Mouse (Mus musculus) kidney, postnatal 0 days (tissue): ENCODE data around the gene Gm44790. TPM values are rescaled to one million over a fixed set of nuclear protein-coding genes. Genes with fewer than 3 reads are reported as not detected.
"Not testable (repeated sequence)": the region's sequence is repeated elsewhere in the genome, so short reads cannot be mapped to it uniquely, and the experiment has no call there.

Experiments used
- ATAC-seq: fragments of 200-750 bp; cut with Nextera tagmentation; replicated peaks from 2 replicates; pipeline ENCODE4 v1.8.0; 2017; ENCODE audit warnings: low read depth, moderate number of reproducible peaks, moderate TSS enrichment, moderate library complexity; ENCODE audit not compliant: low FRiP score
- DNase-seq: peaks from one replicate; pipeline ENCODE4 v3.0.0-alpha.2; 2016; ENCODE audit warnings: low spot score
- H3K27ac ChIP-seq: fragments of 300-500 bp; sonication (generic); 2 replicates; pipeline ENCODE4 v1.5.1; 2014; ENCODE audit warnings: mild to moderate bottlenecking
- H3K27me3 ChIP-seq: fragments of 300-500 bp; sonication (generic); 2 replicates; pipeline ENCODE4 v1.6.1; 2014; ENCODE audit warnings: low read length, mixed read lengths; ENCODE audit not compliant: insufficient read depth
- H3K36me3 ChIP-seq: fragments of 300-500 bp; sonication (generic); 2 replicates; pipeline ENCODE4 v1.6.1; 2014; ENCODE audit warnings: low read length, mixed read lengths; ENCODE audit not compliant: insufficient read depth
- H3K4me1 ChIP-seq: fragments of 300-500 bp; sonication (generic); replicated peaks from 2 replicates; pipeline ENCODE4 v1.6.1; 2014; ENCODE audit warnings: antibody characterized with exemption, low read length, mixed read lengths; ENCODE audit not compliant: insufficient read depth
- H3K4me2 ChIP-seq: fragments of 300-500 bp; sonication (generic); 2 replicates; pipeline ENCODE4 v1.6.1; 2014; ENCODE audit warnings: mild to moderate bottlenecking, low read length, moderate library complexity, mixed read lengths
- H3K4me3 ChIP-seq: fragments of 300-500 bp; sonication (generic); replicated peaks from 2 replicates; pipeline ENCODE4 v1.5.1; 2014; ENCODE audit warnings: low read depth, low read length
- H3K9ac ChIP-seq: fragments of 300-500 bp; sonication (generic); 2 replicates; pipeline ENCODE4 v1.6.1; 2014; ENCODE audit warnings: low read depth, low read length
- H3K9me3 ChIP-seq: fragments of 300-500 bp; sonication (generic); replicated peaks from 2 replicates; pipeline ENCODE4 v1.6.1; 2016; ENCODE audit warnings: low read length, inconsistent platforms, mixed read lengths
- CTCF ChIP-seq: IDR thresholded peaks from 2 replicates; pipeline ENCODE4 v1.5.1; 2016; ENCODE audit warnings: antibody characterized with exemption, low read depth, mild to moderate bottlenecking, moderate library complexity
- WGBS: fragments of 180-500 bp; shearing (Covaris S2); extraction: QIAGEN DNeasy Blood & Tissue Kit; methylation state at CpG from one replicate; pipeline ENCODE4 v1.1.7; 2014; 5-methylcytosine and 5-hydroxymethylcytosine counted together
- polyA plus RNA-seq: library from polyadenylated mRNA; unstranded; fragments of >200 nt; fragmentation: Nextera tagmentation; extraction: Ambion mirVana; gene quantifications from 2 replicates; pipeline ENCODE4 v1.2.1, GENCODE M21; 2015

Gene Gm44790
- not detected in 2 replicates for polyA plus RNA-seq

DNA sequence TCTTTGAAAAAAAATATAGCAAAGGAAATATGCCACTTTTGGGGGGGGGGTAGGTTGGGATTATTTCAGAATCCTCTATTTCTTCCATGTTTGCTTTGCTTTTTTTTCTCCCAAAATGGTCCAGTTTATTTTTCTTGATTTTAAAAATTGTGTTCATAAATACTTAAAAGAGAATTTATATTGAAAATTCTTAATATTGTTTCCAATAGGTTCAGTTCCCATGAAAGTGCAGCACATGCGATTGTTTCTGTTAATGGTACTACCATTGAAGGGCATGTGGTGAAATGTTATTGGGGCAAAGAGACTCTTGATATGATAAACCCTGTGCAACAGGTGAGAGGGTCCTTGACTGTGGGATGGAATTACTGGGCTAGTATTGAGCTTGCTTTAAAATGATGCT, at the start of gene Gm44790:
Gene Gm44790, plus strand, starts transcription at position 301 of the 400 bp plus-strand sequence.
- H3K9ac ChIP-seq, result no peak within 1 kb of the TSS
- ATAC-seq (no peak), DNase-seq (no peak)
- no peaks in the 10 kb centered on the region for H3K9me3 ChIP-seq
- peaks cover 56% of the 10 kb centered on the region for H3K36me3 ChIP-seq
- no peak within 1 kb of the TSS for H3K27ac ChIP-seq
- no peak for TF ChIP-seq CTCF
- no peaks in the 10 kb centered on the region for H3K27me3 ChIP-seq
- no peaks in the 10 kb centered on the region for H3K4me1 ChIP-seq
- no peak within 1 kb of the TSS for H3K4me2 ChIP-seq
- no peak within 1 kb of the TSS for H3K4me3 ChIP-seq
- WGBS, result 91% methylated on average over 1 of the region's 1 CpGs

- Histone ChIP-seq H3K27ac (no peak overlapping the region), H3K4me2 (no peak overlapping the region), H3K36me3 (peaks cover 25% of the 10 kb centered on the region; the same call in 1 of the 2 replicates), H3K9me3 (no peaks in the 10 kb centered on the region), H3K27me3 (no peaks in the 10 kb centered on the region), H3K9ac (no peak overlapping the region), H3K4me1 (no peaks in the 10 kb centered on the region), H3K4me3 (no peak overlapping the region)
- WGBS, result 89% methylated on average over 3 of the region's 3 CpGs
- no peak for TF ChIP-seq CTCF
- ATAC-seq (no peak), DNase-seq (no peak)
These were observed 48.1 kb upstream of the Gm44790 start for GRCm38 (mm10) chr6:86378341-86378740.

- not testable (repeated sequence) for H3K4me1 ChIP-seq, H3K27me3 ChIP-seq, ATAC-seq, H3K4me2 ChIP-seq, H3K27ac ChIP-seq, DNase-seq, H3K4me3 ChIP-seq, H3K9ac ChIP-seq, H3K9me3 ChIP-seq
- WGBS, result 82% methylated on average over 7 of the region's 8 CpGs
- peaks cover 25% of the 10 kb centered on the region; the same call in 1 of the 2 replicates for H3K36me3 ChIP-seq
These were observed 46.3 kb upstream of the Gm44790 start for GRCm38 (mm10) chr6:86380112-86380511.

DNA sequence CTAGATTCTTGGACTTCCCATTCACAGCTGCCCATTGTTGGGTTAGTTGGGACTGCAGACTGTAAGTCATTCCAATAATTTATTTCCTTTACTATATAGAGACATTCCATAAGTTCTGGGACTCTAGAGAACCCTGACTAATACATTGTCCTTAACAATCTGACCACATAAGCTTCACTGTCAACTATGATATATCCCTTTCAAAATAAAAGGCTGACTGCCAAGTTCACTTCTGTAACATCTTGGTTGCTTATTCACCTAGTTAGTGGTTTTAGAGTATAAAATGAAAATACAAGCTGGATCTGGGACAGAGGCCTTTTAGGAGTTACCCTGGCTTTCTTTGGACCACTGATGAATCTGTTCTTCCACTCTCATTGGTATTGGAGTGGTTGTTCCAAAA, 43.9 kb upstream of the Gm44790 start:
- DNase-seq (no peak), ATAC-seq (no peak)
- no peaks in the 10 kb centered on the region for H3K4me1 ChIP-seq
- peaks cover 14% of the 10 kb centered on the region; the same call in 1 of the 2 replicates for H3K36me3 ChIP-seq
- H3K4me2 ChIP-seq, result no peak overlapping the region
- H3K27ac ChIP-seq, result no peak overlapping the region
- no peak overlapping the region for H3K9ac ChIP-seq
- no peak for TF ChIP-seq CTCF
- H3K9me3 ChIP-seq, result no peaks in the 10 kb centered on the region
- H3K4me3 ChIP-seq, result no peak overlapping the region
- H3K27me3 ChIP-seq, result no peaks in the 10 kb centered on the region

GRCm38 (mm10) chr6:86383370-86383769, 43.1 kb upstream of the Gm44790 start:
- Histone ChIP-seq H3K4me3 (no peak overlapping the region), H3K9me3 (no peaks in the 10 kb centered on the region), H3K4me2 (no peak overlapping the region), H3K9ac (no peak overlapping the region), H3K4me1 (no peaks in the 10 kb centered on the region), H3K36me3 (peaks cover 14% of the 10 kb centered on the region), H3K27ac (no peak overlapping the region), H3K27me3 (no peaks in the 10 kb centered on the region)
- WGBS, result 47% methylated on average over 16 of the region's 16 CpGs
- DNase-seq, result no peak
- no peak for ATAC-seq
- TF ChIP-seq CTCF, result no peak

- DNase-seq (no peak), ATAC-seq (no peak)
- TF ChIP-seq CTCF, result no peak
- 68% methylated on average over 4 of the region's 4 CpGs for WGBS
- H3K9me3 ChIP-seq, result no peaks in the 10 kb centered on the region
- no peak overlapping the region for H3K4me2 ChIP-seq
- no peaks in the 10 kb centered on the region for H3K27me3 ChIP-seq
- no peak overlapping the region for H3K27ac ChIP-seq
- no peak overlapping the region for H3K9ac ChIP-seq
- no peaks in the 10 kb centered on the region for H3K4me1 ChIP-seq
- peaks cover 20% of the 10 kb centered on the region; the same call in 1 of the 2 replicates for H3K36me3 ChIP-seq
- no peak overlapping the region for H3K4me3 ChIP-seq
These were observed 41.8 kb upstream of the Gm44790 start for GRCm38 (mm10) chr6:86384692-86385091.

DNA sequence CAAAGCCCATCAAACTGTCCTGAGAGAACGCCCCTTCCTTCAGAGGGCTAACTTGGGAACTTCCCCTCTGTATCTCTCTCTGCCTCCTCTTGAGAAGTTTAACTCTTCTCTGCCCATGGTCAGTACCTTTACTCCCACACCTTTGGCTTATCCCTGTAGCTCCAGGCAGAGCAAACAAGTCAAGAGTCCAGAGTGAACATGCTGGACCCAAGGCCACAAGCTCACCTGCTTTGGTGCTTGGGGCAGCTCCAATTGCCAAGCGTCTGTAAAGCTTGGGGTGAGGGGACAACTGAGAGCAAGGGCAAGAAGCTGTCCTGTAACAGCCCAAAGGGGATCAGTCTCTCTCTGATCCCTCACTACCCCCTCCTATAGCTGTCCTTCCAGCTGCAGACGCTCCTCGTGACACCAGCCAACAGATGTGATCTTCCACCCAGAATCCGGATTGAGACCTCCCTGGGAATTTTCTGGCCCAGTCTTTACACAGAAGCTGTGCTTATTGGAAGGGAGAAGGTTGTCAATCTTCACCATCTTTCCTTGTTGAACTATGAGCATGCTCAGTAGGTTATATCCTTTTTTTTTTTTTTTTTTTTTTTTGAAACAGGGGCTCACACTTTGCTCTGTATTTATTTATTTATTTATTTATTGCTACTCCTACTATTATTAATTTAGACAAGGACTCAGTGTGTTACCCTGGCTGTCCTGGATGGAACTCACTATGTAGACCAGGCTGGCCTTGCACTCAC, 40.9 kb upstream of the Gm44790 start:
- Histone ChIP-seq H3K27me3 (no peaks in the 10 kb centered on the region), H3K36me3 (peaks cover 28% of the 10 kb centered on the region; the same call in 1 of the 2 replicates), H3K9ac (no peak overlapping the region), H3K4me3 (no peak overlapping the region), H3K27ac (no peak overlapping the region), H3K4me2 (no peak overlapping the region), H3K4me1 (no peaks in the 10 kb centered on the region), H3K9me3 (no peaks in the 10 kb centered on the region)
- ATAC-seq (no peak), DNase-seq (no peak)
- WGBS, result 81% methylated on average over 5 of the region's 5 CpGs
- TF ChIP-seq CTCF, result no peak
